Mouse (Mus musculus) hindbrain, embryonic 14.5 days (tissue): ENCODE data around the gene Slx4. TPM values are rescaled to one million over a fixed set of nuclear protein-coding genes. Genes with fewer than 3 reads are reported as not detected.
A peak's percentile ranks its signal among the peaks of the same experiment; 100 is the strongest.

Source experiments
- ATAC-seq: fragments of 200-750 bp; cut with Nextera tagmentation; 2 replicates; pipeline ENCODE4 v1.8.0; 2017; ENCODE audit warnings: moderate number of reproducible peaks, mild to moderate bottlenecking, moderate TSS enrichment, moderate library complexity; ENCODE audit not compliant: low FRiP score
- DNase-seq: peaks from one replicate; pipeline ENCODE4 v3.0.0-alpha.2; 2015; ENCODE audit warnings: low spot score
- H3K27ac ChIP-seq: fragments of 300-500 bp; sonication (generic); 2 replicates; pipeline ENCODE4 v1.5.1; 2014; ENCODE audit warnings: mild to moderate bottlenecking, moderate library complexity
- H3K27me3 ChIP-seq: fragments of 300-500 bp; sonication (generic); 2 replicates; pipeline ENCODE4 v1.6.1; 2014; ENCODE audit warnings: mild to moderate bottlenecking, low read length, mixed read lengths; ENCODE audit not compliant: control insufficient read depth, insufficient read depth
- H3K36me3 ChIP-seq: fragments of 300-500 bp; sonication (generic); replicated peaks from 2 replicates; pipeline ENCODE4 v1.6.1; 2014; ENCODE audit not compliant: control insufficient read depth, insufficient read depth
- H3K4me1 ChIP-seq: fragments of 300-500 bp; sonication (generic); replicated peaks from 2 replicates; pipeline ENCODE4 v1.6.1; 2014; ENCODE audit warnings: antibody characterized with exemption, low read length, mixed read lengths; ENCODE audit not compliant: control insufficient read depth, insufficient read depth
- H3K4me2 ChIP-seq: fragments of 300-500 bp; sonication (generic); replicated peaks from 2 replicates; pipeline ENCODE4 v1.6.1; 2014; ENCODE audit warnings: mild to moderate bottlenecking, moderate library complexity
- H3K4me3 ChIP-seq: fragments of 300-500 bp; sonication (generic); replicated peaks from 2 replicates; pipeline ENCODE4 v1.5.1; 2014; ENCODE audit warnings: mild to moderate bottlenecking, low read length
- H3K9ac ChIP-seq: fragments of 300-500 bp; sonication (generic); 2 replicates; pipeline ENCODE4 v1.6.1; 2014
- H3K9me3 ChIP-seq: fragments of 300-500 bp; sonication (generic); 2 replicates; pipeline ENCODE4 v1.6.1; 2016; ENCODE audit warnings: low read length; ENCODE audit not compliant: control insufficient read depth
- WGBS: fragments of 180-500 bp; shearing (Covaris S2); extraction: QIAGEN DNeasy Blood & Tissue Kit; methylation state at CpG from one replicate; pipeline ENCODE4 v1.1.7; 2014; 5-methylcytosine and 5-hydroxymethylcytosine counted together
- polyA plus RNA-seq: library from polyadenylated mRNA; unstranded; fragments of >200 nt; fragmentation: Nextera tagmentation; extraction: Ambion mirVana; gene quantifications from 2 replicates; pipeline ENCODE4 v1.2.1, GENCODE M21; 2014

The Slx4 gene
- 35.3 and 36.9 TPM in 2 replicates for polyA plus RNA-seq

GRCm38 (mm10) chr16:4003489-4004398, at the start of gene Slx4:
Slx4 (minus strand) TSS chr16:4003770.
- DNase-seq (peak; percentile 99), ATAC-seq (peak; percentile 96)
- peaks cover 15% of the 10 kb centered on the region for H3K4me1 ChIP-seq
- peak within 1 kb of the TSS; percentile 91 for H3K27ac ChIP-seq
- peak within 1 kb of the TSS; percentile 80 for H3K4me3 ChIP-seq
- H3K9me3 ChIP-seq = no peaks in the 10 kb centered on the region
- no peaks in the 10 kb centered on the region for H3K27me3 ChIP-seq
- peak within 1 kb of the TSS; percentile 83 for H3K9ac ChIP-seq
- peaks cover 26% of the 10 kb centered on the region for H3K36me3 ChIP-seq
- H3K4me2 ChIP-seq = peak within 1 kb of the TSS; percentile 73
- 2% methylated on average over 58 of the region's 58 CpGs for WGBS

GRCm38 (mm10) chr16:4052601-4053000, 49.0 kb upstream of the Slx4 start:
- H3K4me2 ChIP-seq = no peak overlapping the region
- H3K9ac ChIP-seq = no peak overlapping the region
- DNase-seq = no peak
- H3K27me3 ChIP-seq = no peaks in the 10 kb centered on the region
- ATAC-seq = no peak
- H3K4me1 ChIP-seq = no peaks in the 10 kb centered on the region
- 95% methylated on average over 4 of the region's 4 CpGs for WGBS
- peaks cover 88% of the 10 kb centered on the region for H3K36me3 ChIP-seq
- H3K27ac ChIP-seq = no peak overlapping the region
- no peak overlapping the region for H3K4me3 ChIP-seq
- H3K9me3 ChIP-seq = no peaks in the 10 kb centered on the region

- H3K4me3 ChIP-seq = no peak overlapping the region
- ATAC-seq = no peak
- 86% methylated on average over 4 of the region's 4 CpGs for WGBS
- H3K4me2 ChIP-seq = no peak overlapping the region
- no peak overlapping the region for H3K9ac ChIP-seq
- no peaks in the 10 kb centered on the region for H3K27me3 ChIP-seq
- no peaks in the 10 kb centered on the region for H3K9me3 ChIP-seq
- no peaks in the 10 kb centered on the region for H3K4me1 ChIP-seq
- DNase-seq = no peak
- H3K36me3 ChIP-seq = peaks cover 92% of the 10 kb centered on the region
- H3K27ac ChIP-seq = no peak overlapping the region
These were observed 42.0 kb upstream of the Slx4 start for GRCm38 (mm10) chr16:4045524-4045923.

DNA sequence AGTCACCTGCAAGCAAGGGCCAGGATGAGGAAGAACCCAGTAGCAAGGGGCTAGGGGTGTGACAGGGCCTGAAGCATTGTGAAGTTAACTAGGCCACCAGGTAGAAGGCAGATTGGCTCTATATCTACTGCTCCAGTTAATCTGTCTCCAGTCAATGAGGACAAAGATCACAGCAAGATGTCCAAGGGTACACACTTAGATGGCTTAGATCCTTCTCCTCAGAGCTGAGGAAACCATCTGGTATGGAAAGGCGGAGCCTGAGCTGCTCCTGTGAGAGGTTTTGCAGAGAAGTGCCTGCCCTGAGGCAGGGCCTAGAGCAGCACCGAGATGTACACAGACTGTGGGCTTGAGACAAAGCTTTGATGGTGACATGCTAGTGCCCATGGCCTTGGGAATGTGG, 40.5 kb upstream of the Slx4 start:
- Histone ChIP-seq H3K9ac (no peak overlapping the region), H3K27ac (no peak overlapping the region), H3K9me3 (no peaks in the 10 kb centered on the region), H3K4me3 (no peak overlapping the region), H3K4me1 (no peaks in the 10 kb centered on the region), H3K4me2 (no peak overlapping the region), H3K27me3 (no peaks in the 10 kb centered on the region), H3K36me3 (peaks cover 93% of the 10 kb centered on the region)
- no peak for DNase-seq
- WGBS = 96% methylated on average over 2 of the region's 2 CpGs
- ATAC-seq = no peak

DNA sequence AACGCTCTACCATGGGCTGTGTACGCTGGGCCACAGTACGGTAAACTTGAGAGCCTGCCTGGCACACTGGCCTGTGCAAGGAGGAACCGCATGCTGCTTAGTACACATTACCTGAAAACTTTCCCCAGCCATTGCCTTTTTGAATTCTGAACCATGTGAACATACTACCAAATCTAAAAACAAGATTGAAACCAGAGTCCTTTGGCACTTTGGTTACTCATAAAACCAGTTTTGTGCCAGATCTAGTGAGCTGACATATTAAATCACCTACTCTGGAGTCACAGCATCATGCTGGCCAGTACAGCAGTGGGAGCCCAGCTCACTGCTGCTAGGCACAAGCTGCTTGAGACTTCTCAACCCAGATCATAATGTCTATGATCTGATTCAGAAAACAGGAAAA, 38.1 kb upstream of the Slx4 start:
- Histone ChIP-seq H3K4me1 (no peaks in the 10 kb centered on the region), H3K36me3 (peaks cover 95% of the 10 kb centered on the region), H3K4me3 (no peak overlapping the region), H3K27ac (no peak overlapping the region), H3K4me2 (no peak overlapping the region), H3K9ac (no peak overlapping the region), H3K27me3 (no peaks in the 10 kb centered on the region), H3K9me3 (no peaks in the 10 kb centered on the region)
- WGBS = 94% methylated on average over 4 of the region's 4 CpGs
- ATAC-seq (no peak), DNase-seq (no peak)

GRCm38 (mm10) chr16:4040206-4040605, 36.6 kb upstream of the Slx4 start:
- WGBS = 96% methylated on average over 5 of the region's 5 CpGs
- H3K4me1 ChIP-seq = no peaks in the 10 kb centered on the region
- no peak for DNase-seq
- no peak overlapping the region for H3K27ac ChIP-seq
- H3K9me3 ChIP-seq = no peaks in the 10 kb centered on the region
- H3K27me3 ChIP-seq = no peaks in the 10 kb centered on the region
- no peak for ATAC-seq
- H3K9ac ChIP-seq = no peak overlapping the region
- no peak overlapping the region for H3K4me3 ChIP-seq
- H3K4me2 ChIP-seq = no peak overlapping the region
- H3K36me3 ChIP-seq = peaks cover 86% of the 10 kb centered on the region

- 94% methylated on average over 7 of the region's 7 CpGs for whole genome bisulfite sequencing
- H3K36me3 ChIP-seq = peaks cover 64% of the 10 kb centered on the region
- ATAC-seq = no peak
These were observed 34.1 kb upstream of the Slx4 start for GRCm38 (mm10) chr16:4037690-4038089.

DNA sequence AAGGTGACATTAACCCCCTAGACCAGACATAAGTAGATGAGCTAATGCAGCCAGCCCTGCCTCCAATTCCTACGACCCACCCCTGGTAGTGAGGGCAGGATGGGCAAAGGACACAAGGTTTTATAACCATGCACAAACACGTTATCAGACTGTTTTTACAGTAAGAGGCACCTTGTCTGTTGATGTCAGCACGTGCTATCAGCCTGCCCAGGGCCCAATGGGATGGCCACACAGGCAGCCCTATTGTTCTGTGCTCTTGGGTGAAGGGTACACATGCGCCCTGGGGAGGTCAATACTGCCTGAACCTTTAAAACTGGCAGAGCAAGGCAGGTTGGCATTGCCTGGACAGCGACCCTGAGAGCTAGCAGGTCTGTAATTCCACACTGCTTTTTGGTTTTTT, 33.2 kb upstream of the Slx4 start, which contains the start of gene Dnase1:
Dnase1 (plus strand) TSS at position 136 of the 400 bp plus-strand sequence.
- peaks cover 56% of the 10 kb centered on the region for H3K36me3 ChIP-seq
- no peak within 1 kb of the TSS for H3K27ac ChIP-seq
- ATAC-seq = no peak
- 94% methylated on average over 5 of the region's 5 CpGs for WGBS
- H3K27me3 ChIP-seq = no peaks in the 10 kb centered on the region
- H3K9me3 ChIP-seq = no peaks in the 10 kb centered on the region
- no peak within 1 kb of the TSS for H3K4me2 ChIP-seq
- no peak within 1 kb of the TSS for H3K9ac ChIP-seq
- H3K4me3 ChIP-seq = no peak within 1 kb of the TSS
- no peaks in the 10 kb centered on the region for H3K4me1 ChIP-seq
- no peak for DNase-seq

More at GRCm38 (mm10) chr16:4037690-4038089, 34.1 kb upstream of the Slx4 start:
- DNase-seq = no peak
- Histone ChIP-seq H3K4me1 (no peaks in the 10 kb centered on the region), H3K4me3 (no peak overlapping the region), H3K27ac (no peak overlapping the region), H3K9me3 (no peaks in the 10 kb centered on the region), H3K4me2 (no peak overlapping the region), H3K9ac (no peak overlapping the region), H3K27me3 (no peaks in the 10 kb centered on the region)

- Histone ChIP-seq H3K9me3 (no peaks in the 10 kb centered on the region), H3K4me3 (no peak overlapping the region), H3K27me3 (no peaks in the 10 kb centered on the region), H3K4me2 (no peak overlapping the region), H3K27ac (no peak overlapping the region), H3K9ac (no peak overlapping the region), H3K36me3 (peaks cover 44% of the 10 kb centered on the region), H3K4me1 (no peaks in the 10 kb centered on the region)
- WGBS = 95% methylated on average over 2 of the region's 2 CpGs
- ATAC-seq (no peak), DNase-seq (no peak)
These were observed 32.0 kb upstream of the Slx4 start for GRCm38 (mm10) chr16:4035575-4035974.
